Mouse (Mus musculus) spleen, adult 2 months (tissue): ENCODE data around the gene Zbtb20.

Source experiments
- CTCF ChIP-seq: fragments of 200-500 bp; IDR thresholded peaks from 2 replicates; pipeline ENCODE4 v1.5.1; 2011; ENCODE audit warnings: mild to moderate bottlenecking, inconsistent platforms; ENCODE audit not compliant: insufficient read depth, insufficient read length, insufficient replicate concordance; ENCODE audit errors: extremely low read depth
- POLR2A ChIP-seq: fragments of 200-500 bp; IDR thresholded peaks from 2 replicates; pipeline ENCODE4 v1.6.1; 2011; ENCODE audit warnings: low read depth, low read length, inconsistent platforms

DNA sequence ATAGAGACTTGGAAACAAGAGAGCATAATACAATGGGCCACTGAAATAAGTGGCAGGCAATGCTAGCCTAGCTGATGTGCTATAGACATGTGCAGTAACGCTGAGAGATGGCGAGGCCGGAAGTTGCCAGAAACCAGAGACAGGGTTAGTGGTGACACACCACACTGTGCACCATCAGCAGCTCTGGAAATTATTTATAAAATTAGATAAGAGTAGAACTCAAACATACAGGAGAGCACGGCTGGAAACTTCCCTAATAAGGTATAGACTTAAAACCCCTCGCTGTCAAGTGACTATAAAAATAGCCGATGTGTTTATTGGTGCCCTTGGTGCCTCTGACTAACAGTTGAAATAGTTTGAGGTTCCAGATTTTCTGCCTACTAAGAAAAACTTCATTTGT, 565.7 kb downstream of the Zbtb20 start:
- TF ChIP-seq CTCF (no peak), POLR2A (no peak)
